Mouse (Mus musculus) E14TG2a.4 (cell line): Measurements from ENCODE around the gene Gper1.

ENCODE experiments used
- CTCF ChIP-seq: conservative IDR thresholded peaks from 2 replicates; pipeline ENCODE4 v1.5.1; 2014; ENCODE audit warnings: low read length
- NANOG ChIP-seq: IDR thresholded peaks from 2 replicates; pipeline ENCODE4 v1.6.1; 2014; ENCODE audit warnings: borderline replicate concordance, low read length, mixed read lengths
- POU5F1 ChIP-seq: IDR thresholded peaks from 2 replicates; pipeline ENCODE4 v1.6.1; 2014; ENCODE audit warnings: low read length, borderline replicate concordance

DNA sequence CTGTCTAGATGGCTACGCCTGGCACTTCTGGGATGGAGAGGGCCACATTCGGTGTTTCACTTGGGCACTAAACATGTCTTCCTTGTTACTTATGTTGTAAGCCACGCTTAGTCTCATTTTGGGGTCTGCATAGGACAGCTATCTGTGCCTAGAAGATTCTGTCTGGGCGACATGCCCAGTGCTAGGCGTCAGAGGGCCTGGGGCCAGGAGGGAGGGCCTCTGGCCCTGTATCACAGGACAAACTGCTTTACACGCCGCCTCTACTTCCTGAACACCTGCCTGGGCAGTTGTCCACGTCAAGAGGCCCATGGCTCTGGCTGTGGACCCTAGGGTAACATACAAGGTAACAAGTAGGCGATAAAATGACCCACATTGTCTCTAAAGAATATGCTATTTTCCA lies 5.0 kb downstream of the Gper1 start:
- TF ChIP-seq CTCF (no peak), NANOG (no peak), POU5F1 (no peak)
